Mouse (Mus musculus) heart, postnatal 25 days (tissue): ENCODE results near the gene Gnai3. TPM values are rescaled to one million over a fixed set of nuclear protein-coding genes. Genes with fewer than 3 reads are reported as not detected.

Experiments used
- DNase-seq: peaks from one replicate; pipeline ENCODE4 v3.0.0; 2022; ENCODE audit warnings: low spot score
- intact Hi-C: fragments of 180-260 bp; cut with DNase I; formaldehyde crosslinking; loops from one replicate; pipeline ENCODE4 v1.15.1; 2025
- total RNA-seq, 2 experiments: library from RNA; stranded (reverse); gene quantifications; 2 replicates each; pipeline ENCODE4 v1.2.3; 2021

Gnai3 gene
- total RNA-seq, 2 experiments from 2014 or later, result 18.5 to 21.3 TPM

DNA sequence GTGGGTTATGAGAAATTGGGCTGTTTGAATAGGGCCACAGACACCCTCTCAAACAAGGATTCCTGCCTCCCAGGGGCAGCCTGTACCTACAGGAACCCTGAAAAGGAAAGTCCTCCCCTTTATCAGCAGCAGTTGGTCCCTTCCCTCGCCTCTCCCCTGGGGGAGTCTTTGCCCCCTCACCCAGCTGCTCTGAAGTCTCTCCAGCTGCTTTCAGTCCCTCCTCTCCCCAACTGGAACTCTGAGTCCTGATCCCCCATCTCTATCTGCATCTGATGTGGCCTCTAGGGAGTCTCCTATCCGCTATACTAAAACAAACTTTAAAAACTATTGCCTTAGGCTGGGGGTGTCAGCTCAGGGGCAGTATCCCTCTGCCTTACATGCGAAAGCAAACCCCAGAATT is 58.6 kb downstream of the Gnai3 start:
- intact Hi-C loops, result no loop called here

DNA sequence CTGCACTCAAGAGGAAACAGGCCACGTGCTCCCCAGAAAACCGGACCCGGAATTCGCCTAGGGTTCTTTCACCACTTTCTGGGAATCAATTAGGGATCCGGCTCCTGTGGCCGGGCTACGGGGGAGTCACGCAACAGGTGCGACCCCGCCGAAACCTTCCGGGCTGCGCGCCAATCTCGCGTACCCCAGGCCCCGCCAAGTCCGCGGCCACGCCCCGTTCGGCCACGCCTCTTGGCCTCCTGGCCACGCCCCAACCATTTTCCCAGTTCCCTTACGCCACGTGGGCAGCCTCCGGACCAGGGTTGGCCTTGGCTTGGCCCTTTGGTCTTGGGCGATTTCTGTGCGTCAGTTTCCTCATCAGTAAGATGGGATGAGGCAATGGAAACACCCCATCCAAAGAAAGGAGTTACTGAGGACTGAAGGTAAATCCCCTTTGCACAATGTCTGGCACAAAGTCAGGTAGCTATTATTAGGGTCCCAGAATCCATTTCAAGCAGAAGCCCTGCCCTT is 59.4 kb downstream of the Gnai3 start, which contains the start of gene Ampd2:
Gene Ampd2 (minus strand): TSS at position 182 of the 510 bp plus-strand sequence.
- intact Hi-C loops, result no loop called here
- peak; percentile 74 for DNase-seq

More for the DNA sequence above, 58.6 kb downstream of the Gnai3 start:
- DNase-seq, result no peak

DNA sequence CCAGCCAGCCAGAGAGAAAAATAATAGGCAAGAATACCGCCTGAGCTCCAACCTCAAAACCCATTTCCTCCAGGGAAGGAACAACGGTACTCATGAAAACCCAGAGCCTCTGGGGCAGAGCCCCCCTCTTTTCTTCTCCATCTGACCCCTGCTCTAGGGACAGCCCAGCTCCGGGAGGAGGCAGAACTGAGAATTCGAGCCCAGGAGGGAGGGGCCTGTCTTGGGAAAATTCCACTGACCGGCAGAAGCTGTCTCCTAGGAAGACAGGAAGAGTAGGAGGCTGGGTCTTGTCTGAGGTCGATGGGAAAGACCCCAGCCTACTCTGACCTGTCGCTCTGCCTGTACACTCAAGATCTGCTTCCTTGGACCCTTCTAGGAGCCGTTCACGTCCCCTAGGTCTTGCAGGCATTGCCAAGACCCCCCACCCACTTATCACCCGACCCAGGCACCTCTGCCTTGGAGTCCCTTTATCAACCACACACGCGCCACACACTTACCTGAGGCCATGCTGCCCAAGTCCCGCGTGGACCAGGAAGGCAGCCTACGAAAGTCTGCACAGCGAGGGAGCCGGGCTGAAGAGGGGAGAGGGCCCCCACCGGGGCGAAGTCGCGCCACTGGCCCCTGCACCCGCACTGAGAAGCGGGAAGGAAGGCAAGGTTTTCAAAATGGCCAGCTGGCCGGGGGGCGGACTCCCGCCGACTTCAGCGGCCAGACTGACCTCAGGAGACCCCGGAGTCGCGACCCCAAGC is 60.1 kb downstream of the Gnai3 start:
- intact Hi-C loops, result no loop called here
- DNase-seq, result peak; percentile 84

DNA sequence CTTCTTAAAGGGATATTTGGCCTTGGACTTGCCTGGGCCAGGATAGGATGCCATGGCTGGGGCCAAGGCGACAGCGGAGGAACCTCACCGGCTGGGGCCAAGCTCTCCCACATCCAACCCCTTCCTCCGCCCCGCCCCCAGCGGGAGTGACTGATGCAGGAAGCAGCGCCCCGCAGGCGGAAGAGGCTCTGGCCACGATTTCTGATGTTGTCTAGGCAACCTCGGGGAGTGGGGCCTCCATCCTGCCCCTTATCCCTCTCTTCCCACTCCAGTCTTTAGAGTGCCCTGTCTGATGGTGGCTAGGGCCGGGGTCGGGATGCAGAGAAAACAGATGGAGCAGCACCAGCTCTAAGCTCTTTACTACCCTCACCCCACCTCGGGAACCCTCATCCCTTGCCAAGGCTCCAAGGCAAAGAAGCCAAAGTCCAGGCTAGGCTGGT is 60.6 kb downstream of the Gnai3 start:
- intact Hi-C loops, result no loop called here
- peak; percentile 92 for DNase-seq

DNA sequence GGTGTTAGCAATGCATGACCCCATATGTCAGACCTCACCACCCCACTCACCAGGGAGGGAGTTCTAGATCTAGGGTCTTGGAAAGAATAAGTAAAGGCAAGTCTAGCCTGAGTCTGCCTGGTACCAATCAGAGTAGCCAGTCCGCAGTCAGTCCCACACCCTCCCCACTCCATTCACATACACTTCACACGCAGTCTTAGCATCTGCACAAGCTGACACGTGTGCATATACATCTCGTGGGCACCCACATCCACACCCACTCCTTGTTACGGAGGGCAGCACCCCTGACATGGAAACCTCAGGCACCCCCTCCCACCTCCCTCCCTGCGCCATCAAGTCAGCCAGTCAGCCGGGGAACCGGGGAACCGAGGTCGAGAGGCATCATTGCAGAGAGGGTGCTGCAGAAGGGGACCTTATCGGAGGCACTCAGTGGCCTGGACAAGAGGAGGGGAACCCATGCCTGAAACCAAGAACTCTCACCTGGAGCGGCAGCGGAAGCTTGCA is 61.1 kb downstream of the Gnai3 start:
- intact Hi-C loops, result no loop called here
- DNase-seq, result no peak

DNA sequence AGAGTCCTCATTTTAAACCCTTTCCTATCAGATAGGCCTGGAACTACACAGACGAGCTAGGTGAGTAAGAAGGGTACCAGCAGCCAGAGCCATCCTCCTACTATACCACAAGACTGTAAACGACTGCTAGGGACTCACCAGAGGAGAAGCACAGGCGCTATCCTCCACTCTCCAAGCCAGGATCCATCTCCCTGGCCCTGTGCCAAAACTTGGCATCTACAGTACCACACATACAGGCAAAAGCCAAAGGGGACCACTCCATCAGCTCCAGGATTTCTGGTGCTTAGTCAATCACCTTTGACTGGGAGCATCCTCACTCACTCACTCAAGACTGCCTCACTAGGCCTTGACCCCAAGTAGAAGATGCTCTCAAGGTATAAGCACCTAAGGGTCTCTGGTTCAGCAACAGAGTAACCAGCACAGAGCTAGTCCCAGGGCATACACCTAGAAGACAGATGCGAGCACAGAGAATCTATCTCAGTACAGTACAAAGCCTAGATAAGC is 62.0 kb downstream of the Gnai3 start:
- intact Hi-C loops, result no loop called here

DNA sequence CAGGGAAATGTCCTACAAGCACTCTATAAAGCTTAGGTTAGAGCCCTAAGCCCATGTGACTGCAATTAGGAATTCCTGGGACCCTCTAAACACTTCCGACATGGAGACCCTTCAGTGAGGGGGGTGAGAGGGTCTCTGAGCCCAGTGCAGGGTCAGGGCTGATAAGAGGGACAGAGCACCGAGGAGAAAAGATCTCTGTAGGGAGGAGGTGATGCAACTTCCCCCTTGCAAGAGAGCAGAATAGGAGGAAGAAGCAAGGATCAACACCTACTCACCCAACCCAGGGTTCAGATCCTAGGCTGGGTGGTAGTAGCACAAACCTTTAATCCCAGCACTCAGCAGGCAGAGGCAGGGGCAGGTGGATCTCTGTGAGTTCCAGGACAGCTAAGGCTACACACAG is 62.8 kb downstream of the Gnai3 start:
- intact Hi-C loops, result no loop called here
- no peak for DNase-seq

More for the DNA sequence above, 62.0 kb downstream of the Gnai3 start:
- no peak for DNase-seq

DNA sequence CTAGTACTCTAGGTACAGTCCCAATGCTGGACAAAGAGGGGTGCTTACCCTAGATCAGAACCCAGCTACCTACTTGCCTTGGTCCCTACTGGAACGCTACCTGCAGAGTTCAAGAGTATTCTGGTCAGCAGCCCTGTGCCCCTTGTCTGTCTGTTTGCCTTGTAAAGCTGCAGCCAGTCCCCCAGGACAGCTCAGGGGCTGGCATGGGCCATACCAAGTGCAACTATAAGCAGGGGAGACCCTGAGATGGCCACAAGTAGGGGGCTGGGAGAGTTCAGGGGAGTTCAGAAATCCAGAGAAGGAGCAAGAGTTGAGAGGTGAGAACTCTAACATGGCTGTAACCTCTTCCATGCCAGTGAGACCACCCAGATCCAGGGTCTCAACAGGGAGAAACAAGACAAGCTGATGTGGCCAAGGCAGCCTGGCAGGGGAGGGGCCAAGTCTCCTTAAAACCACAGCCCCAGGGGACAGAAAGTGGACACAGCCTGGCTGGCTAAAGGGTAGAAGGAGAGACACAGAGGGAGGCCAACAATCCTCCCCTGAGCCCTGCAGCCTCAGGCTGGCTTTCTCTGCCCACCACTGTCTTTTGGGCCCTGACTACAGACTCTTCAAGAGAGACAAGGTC is 63.6 kb downstream of the Gnai3 start:
- intact Hi-C loops, result no loop called here
- DNase-seq, result no peak

DNA sequence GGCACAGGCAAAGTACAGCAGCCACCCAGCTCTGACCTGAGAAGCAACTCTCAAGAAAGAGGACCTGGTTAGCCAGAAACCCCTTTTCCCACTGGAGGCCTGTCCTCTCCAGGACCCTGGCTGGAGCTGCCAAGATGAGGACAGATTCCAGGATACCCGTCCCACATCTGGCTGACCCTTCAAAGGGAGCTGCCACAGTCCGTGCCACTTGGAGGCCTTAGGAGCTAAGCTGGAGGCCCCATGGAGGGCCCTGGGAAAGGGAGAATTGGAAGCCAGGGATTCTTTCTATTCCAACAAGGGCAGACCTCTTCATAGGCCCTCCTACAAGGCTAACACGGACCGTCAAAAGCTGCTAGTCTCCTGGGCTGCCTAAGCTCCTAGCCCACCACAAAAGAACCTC is 64.3 kb downstream of the Gnai3 start:
- intact Hi-C loops, result no loop called here
- DNase-seq, result no peak

DNA sequence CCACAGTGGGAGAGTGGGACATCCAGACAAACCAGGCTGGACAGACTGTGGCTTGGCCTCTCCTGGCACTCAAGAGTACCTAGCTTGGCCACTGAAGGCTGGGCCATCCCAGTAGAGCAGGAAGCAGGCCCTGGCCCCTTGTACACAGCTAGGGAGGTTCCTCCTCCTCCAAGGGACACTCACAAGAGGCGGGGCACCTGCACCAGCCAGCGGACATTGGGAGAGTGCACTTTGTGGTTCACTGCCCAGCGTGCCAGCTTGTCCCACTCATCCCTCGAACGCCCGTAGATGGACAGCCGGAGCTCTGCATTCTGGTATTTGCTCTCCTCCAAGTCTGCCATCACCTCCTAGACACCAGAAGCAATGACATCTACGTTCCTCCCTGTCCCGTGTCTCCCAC is 69.1 kb downstream of the Gnai3 start:
- DNase-seq, result no peak
- intact Hi-C loops, result no loop called here

DNA sequence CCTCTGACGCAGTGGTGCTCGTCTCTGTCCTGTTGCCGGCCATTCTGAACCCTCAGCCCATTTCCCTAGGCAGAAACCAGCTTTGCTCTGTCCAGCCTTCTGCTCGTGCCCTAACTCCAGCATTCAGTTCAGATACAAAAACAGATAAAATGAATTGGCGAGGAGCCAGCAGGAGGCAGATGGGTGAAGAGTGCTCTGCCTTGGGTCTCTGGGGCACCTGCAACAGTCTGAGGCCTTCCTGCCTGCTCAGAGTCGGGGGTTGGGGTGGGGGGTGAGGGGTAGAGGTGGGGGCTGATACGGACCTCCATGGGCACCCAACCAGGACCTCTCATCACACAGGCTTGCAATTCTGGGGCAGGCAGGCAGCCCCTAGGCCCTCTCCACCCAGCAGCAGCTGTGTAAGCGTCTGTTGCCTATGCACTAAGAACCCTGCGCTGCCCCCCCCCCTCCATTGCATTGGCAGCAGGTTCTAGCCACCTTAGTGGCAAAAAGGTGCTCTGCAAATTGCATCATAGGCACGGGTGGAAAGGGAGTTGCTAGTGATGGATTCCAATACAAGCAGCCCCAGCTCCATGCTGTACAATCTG is 72.9 kb downstream of the Gnai3 start:
- intact Hi-C loops, result no loop called here
- DNase-seq, result no peak

DNA sequence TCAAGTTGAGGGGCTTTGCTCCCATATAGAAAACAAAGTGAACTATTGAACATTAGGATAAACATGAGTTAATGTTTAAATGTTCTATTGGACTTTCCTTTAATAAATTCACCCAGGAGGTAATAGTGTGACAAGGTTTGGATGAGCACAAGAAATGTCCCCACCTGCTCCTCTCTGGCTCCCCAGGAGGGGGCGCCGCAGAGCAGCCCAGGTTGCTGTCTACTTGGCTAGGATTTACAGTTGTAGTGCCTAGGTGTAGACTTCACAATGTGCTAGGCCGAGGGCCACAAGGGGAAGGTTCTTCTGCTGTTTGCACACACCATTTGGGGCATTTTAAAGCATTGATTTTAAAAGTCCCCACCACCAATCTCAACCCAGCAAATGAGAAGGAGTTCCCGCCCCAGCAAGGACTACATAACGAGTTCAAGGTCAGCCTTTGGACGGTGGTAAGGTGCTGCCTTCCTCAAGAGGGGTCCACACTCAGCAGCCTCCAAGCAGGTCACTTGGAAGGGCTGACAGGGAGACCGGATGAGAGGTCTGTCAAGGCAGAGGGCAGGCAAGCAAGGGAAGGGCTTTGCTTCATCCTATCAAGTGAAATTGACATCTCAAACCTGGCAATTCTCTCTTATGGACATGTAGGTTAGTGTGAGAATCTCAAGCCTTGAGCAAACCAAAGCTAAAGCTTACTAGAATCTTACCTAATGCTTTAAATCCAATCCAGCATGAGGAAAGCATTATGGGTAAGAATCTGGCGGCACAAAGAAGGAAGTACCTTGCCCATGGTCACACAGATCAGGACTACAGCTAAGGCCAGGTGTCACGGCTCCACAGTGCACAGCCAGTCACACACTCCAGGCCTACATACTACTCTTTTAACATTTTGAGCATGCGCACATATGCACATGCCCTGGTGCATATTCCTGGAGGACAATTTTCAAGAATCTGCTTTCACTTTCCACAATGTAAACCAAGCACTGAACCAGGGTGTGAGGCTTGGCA is 75.4 kb downstream of the Gnai3 start:
- intact Hi-C loops, result loop anchor here (1.0 kb wide), 1 partner anchor 78 kb away; no protein-coding TSS in a partner anchor
- DNase-seq, result no peak

DNA sequence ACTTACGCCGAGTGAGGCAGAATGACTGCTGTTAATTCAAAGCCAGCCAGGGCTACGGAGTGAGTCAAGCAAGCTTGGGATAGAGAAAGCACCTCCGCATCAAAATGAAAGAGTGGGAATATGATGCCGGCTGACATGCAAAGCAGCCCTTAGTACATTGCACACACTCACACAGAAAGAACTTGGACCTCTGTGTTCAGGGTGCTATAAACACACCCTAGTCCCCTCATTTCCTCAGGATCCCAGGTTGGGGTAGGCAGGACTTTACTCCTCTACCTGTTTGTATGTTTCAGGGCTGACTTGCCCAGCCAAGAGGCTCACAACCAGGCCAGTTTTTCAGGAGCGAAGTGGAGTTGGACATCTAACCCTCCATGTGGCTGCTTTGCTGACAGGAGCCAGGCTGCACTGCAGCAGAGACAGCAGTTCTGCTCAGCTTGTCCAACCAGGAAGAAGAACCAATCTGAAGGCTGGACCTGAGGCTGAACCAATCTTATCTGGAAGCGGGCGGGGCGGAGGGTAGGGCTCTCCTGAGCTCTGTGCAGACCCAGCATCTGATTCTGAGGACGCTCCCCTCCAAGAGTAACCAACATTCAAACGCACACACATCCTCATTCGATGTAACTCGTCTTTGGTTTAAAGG is 76.6 kb downstream of the Gnai3 start:
- intact Hi-C loops, result loop anchor here (10.0 kb wide), 1 partner anchor 435 kb away; the partner anchor contains the start of genes Gm10961 and Strip1
- no peak for DNase-seq

DNA sequence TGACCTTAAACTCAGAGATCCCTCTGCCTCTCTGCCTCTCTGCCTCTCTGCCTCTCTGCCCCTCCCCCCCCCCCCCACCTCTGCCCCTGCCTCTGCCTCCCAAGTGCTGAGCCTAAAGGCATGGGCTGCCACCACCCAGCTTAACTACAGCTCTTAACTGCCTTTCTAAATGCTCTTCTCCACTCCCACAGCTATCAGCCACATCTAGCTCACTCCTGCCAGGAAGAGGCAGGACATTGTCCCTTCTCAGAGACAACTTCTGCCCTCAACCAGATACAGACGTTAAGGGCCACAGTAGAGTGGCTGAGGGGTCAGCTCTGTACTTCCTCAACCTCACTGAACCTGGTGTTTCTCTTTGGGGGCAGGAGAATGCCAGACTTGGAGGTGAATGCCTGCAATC is 77.1 kb downstream of the Gnai3 start:
- no peak for DNase-seq
- intact Hi-C loops, result loop anchor here (10.0 kb wide), 1 partner anchor 434 kb away; the partner anchor contains the start of genes Gm10961 and Strip1

DNA sequence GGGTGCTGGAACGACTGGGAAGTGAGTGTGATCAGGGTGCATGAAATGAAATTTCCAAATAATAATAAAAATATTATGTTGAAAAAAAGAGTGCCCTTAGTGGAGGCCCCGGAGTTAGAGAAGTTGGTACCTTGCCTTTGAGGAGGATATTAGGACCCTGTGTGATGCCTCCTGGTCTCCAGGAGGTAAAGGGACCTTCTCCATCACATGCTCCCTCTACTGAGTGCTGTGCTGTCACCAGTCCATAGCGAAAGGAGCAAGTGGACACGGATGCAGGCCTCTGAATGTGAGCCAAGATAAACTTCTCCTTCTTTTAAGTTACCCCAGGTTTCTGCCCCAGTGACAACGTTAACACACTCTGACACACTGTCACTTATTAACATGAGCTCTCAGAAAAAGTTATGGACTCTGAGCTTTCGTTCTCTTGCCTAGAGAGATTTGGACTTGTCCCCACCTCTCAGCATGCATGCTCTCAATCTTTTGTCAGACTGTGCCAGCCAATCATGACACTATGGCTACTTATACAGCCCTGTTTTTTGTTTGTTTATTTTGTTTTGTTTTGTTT is 78.5 kb downstream of the Gnai3 start:
- DNase-seq, result no peak
- intact Hi-C loops, result loop anchor here (10.0 kb wide), 1 partner anchor 433 kb away; the partner anchor contains the start of genes Gm10961 and Strip1

DNA sequence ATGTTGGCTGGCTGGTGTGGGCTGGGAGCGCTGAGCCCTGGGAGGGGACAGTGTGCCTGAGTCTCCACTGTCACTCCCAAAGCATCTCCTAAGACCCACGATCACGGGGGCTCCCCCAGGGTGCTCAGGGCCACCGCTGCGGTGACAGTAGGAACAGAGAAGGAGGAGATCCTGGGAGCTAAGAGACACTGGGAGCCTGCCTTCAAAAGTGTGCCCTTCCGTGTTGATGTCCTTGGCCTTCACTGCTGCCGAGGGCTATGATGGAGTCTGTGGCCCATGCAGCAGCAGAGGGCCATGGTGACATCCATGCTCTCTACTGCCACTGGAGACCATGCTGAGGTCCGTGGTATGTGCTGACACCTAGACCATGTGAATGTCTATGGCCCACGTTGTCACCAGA is 80.4 kb downstream of the Gnai3 start:
- intact Hi-C loops, result loop anchor here (10.0 kb wide), 1 partner anchor 431 kb away; the partner anchor contains the start of genes Gm10961 and Strip1
- no peak for DNase-seq

DNA sequence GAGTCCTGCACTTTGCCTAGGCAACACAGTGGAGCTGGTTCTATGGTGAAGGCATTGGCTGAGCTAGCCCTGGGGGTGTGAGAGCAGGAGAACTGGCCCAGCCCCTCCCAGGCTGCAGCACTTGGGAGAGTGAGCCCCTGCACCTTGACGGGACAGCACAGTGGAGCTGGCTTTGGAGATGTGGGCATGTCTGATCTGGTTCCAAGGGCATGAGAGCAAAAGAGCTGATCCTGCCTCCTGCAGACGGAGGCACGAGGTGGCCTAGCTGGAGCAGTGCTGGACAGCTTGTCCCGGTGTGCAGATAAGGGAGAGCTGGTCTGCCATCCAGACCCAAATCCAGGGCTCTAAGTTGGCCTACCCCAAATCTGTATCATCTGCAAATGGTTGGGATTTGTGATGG is 81.3 kb downstream of the Gnai3 start:
- intact Hi-C loops, result loop anchor here (5.0 to 10.0 kb wide), 4 partner anchors 47 to 430 kb away; partner anchors contain the start of genes Gm10961, Gstm1 and Strip1
- DNase-seq, result no peak

DNA sequence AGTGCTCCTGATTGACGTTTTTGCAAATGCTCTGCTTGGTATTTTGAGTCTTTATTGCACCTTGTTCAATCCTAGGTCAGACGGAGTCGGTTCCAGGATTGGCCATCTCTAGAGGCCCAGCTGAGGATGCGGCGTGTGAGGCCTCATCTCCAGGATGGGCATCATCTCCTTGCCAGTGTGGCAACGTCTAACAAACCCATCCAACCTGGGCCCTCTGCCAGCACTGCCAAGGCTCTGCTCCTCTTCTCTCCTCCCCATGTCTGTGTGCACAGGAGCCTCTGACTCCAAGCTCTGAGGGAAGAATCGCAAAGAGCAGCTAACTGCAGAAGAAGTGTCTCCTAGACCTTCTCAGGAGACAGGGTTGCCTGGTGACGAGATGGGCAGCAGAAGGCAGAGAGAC is 83.3 kb downstream of the Gnai3 start:
- intact Hi-C loops, result loop anchor here (5.0 to 10.0 kb wide), 4 partner anchors 45 to 428 kb away; partner anchors contain the start of genes Gm10961, Gstm1 and Strip1
- no peak for DNase-seq
